Mouse (Mus musculus) heart, adult 9 months (tissue): ENCODE measurements around the gene Olfr952.

Experiments
- DNase-seq, 2 experiments: peaks; one replicate each; pipeline ENCODE4 v3.0.0; 2022; ENCODE audit warnings: low spot score in 2 of 2

Gene Olfr952

GRCm38 (mm10) chr9:39427048-39427447 lies at the start of gene Olfr952:
Olfr952 (minus strand) TSS chr9:39427148.
- no peak for DNase-seq

DNA sequence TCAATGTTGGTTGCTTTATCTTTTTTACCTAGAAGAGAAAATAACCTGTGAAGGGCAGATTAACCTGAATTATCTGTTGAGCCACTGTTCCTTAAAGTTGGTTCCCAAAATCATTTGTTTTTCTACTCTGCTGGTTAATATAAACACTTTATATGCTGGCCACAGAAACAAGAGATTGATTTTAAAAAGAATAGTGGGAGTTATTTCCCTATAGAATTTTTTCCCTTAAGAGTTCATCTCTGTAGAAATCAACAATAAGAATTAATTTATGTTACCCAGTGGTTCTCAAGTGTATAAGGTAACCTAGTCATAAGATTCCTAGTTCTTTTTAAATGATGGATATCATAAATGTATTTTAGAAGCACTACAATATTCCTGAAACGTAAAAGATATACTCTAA lies 44.9 kb upstream of the Olfr952 start, which contains the start of gene Olfr955:
Gene Olfr955, minus strand, starts transcription at position 101 of the 400 bp plus-strand sequence.
- DNase-seq = no peak

GRCm38 (mm10) chr9:39456401-39456800 lies 29.5 kb upstream of the Olfr952 start, which contains the start of gene Olfr954:
Olfr954 (plus strand) TSS chr9:39456701.
- no peak for DNase-seq

DNA sequence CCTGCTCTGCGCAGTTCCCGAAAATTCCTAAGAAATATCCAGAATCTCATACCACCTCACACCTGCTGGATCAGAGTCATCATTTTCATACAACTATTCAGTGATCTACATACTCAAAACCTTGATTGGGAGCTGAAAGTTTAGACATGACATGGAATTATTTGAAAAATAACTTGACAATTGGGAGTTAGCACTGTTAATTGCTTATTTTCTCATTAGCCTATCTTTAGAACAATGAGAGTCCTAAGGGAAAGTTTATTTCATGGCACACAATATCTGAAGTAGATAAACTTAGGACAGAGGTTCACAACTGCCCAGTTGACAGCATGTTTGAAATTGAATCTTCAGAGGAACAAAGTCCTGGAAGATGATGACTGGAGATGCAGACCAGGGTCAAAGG lies 39.8 kb downstream of the Olfr952 start, which contains the start of gene Olfr951:
Gene Olfr951, plus strand, starts transcription at position 301 of the 400 bp plus-strand sequence.
- DNase-seq = no peak
